Mouse (Mus musculus): ENCODE data around the gene 1810013L24Rik.
A peak's percentile ranks its signal among the peaks of the same experiment; 100 is the strongest.

The 1810013L24Rik gene

GRCm38 (mm10) chr16:8829564-8830359 lies at the start of gene 1810013L24Rik:
Gene 1810013L24Rik, plus strand, starts transcription at chr16:8830100.
- DNase-seq (ENCODE audit: low spot score) = peak; percentile 97

GRCm38 (mm10) chr16:8780187-8780586 lies 49.7 kb upstream of the 1810013L24Rik start:
- DNase-seq (ENCODE audit: low spot score) = no peak

- no peak for DNase-seq (ENCODE audit: low spot score)
Observed at GRCm38 (mm10) chr16:8781191-8781590, 48.7 kb upstream of the 1810013L24Rik start.

GRCm38 (mm10) chr16:8781660-8782059 lies 48.2 kb upstream of the 1810013L24Rik start:
- no peak for DNase-seq (ENCODE audit: low spot score)

GRCm38 (mm10) chr16:8783198-8783913 lies 46.5 kb upstream of the 1810013L24Rik start:
- DNase-seq (ENCODE audit: low spot score) = no peak

- no peak for DNase-seq (ENCODE audit: low spot score)
Observed at GRCm38 (mm10) chr16:8784753-8785152, 45.1 kb upstream of the 1810013L24Rik start.

- DNase-seq (ENCODE audit: low spot score) = no peak
Observed at GRCm38 (mm10) chr16:8790886-8791285, 39.0 kb upstream of the 1810013L24Rik start.

GRCm38 (mm10) chr16:8791949-8792557 lies 37.8 kb upstream of the 1810013L24Rik start, which contains the start of gene Usp7:
Gene Usp7, minus strand, starts transcription at chr16:8792308.
- no peak for DNase-seq (ENCODE audit: low spot score)

- no peak for DNase-seq (ENCODE audit: low spot score)
Observed at GRCm38 (mm10) chr16:8794952-8795351, 34.9 kb upstream of the 1810013L24Rik start.

- no peak for DNase-seq (ENCODE audit: low spot score)
Observed at GRCm38 (mm10) chr16:8795906-8796305, 34.0 kb upstream of the 1810013L24Rik start.

GRCm38 (mm10) chr16:8806703-8807102 lies 23.2 kb upstream of the 1810013L24Rik start:
- no peak for DNase-seq (ENCODE audit: low spot score)

- DNase-seq (ENCODE audit: low spot score) = no peak
Observed at GRCm38 (mm10) chr16:8810399-8811127, 19.3 kb upstream of the 1810013L24Rik start.

GRCm38 (mm10) chr16:8817872-8818271 lies 12.0 kb upstream of the 1810013L24Rik start:
- no peak for DNase-seq (ENCODE audit: low spot score)

GRCm38 (mm10) chr16:8821429-8821828 lies 8.5 kb upstream of the 1810013L24Rik start:
- DNase-seq (ENCODE audit: low spot score) = peak; percentile 36

- no peak for DNase-seq (ENCODE audit: low spot score)
Observed at GRCm38 (mm10) chr16:8822586-8822985, 7.3 kb upstream of the 1810013L24Rik start.

- DNase-seq (ENCODE audit: low spot score) = no peak
Observed at GRCm38 (mm10) chr16:8823661-8824060, 6.2 kb upstream of the 1810013L24Rik start.

- DNase-seq (ENCODE audit: low spot score) = no peak
Observed at GRCm38 (mm10) chr16:8827366-8827765, 2.5 kb upstream of the 1810013L24Rik start.

- no peak for DNase-seq (ENCODE audit: low spot score)
Observed at GRCm38 (mm10) chr16:8828636-8829563, 1.0 kb upstream of the 1810013L24Rik start.

GRCm38 (mm10) chr16:8830431-8831211 lies 721 bp downstream of the 1810013L24Rik start:
- peak; percentile 68 for DNase-seq (ENCODE audit: low spot score)

- no peak for DNase-seq (ENCODE audit: low spot score)
Observed at GRCm38 (mm10) chr16:8831241-8831640, 1.3 kb downstream of the 1810013L24Rik start.
